Mouse (Mus musculus) lung, embryonic 15.5 days (tissue): ENCODE results near the gene Nfam1. TPM values are rescaled to one million over a fixed set of nuclear protein-coding genes. Genes with fewer than 3 reads are reported as not detected.

Source experiments
- ATAC-seq: fragments of 200-750 bp; cut with Nextera tagmentation; 2 replicates; pipeline ENCODE4 v1.8.0; 2017; ENCODE audit warnings: moderate number of reproducible peaks, borderline replicate concordance; ENCODE audit not compliant: low FRiP score, low TSS enrichment; ENCODE audit errors: extremely low read depth
- H3K27ac ChIP-seq: fragments of 300-500 bp; sonication (generic); 2 replicates; pipeline ENCODE4 v1.5.1; 2015; ENCODE audit warnings: moderate library complexity, mild to moderate bottlenecking, inconsistent platforms
- H3K27me3 ChIP-seq: fragments of 300-500 bp; sonication (generic); 2 replicates; pipeline ENCODE4 v1.6.1; 2015; ENCODE audit warnings: inconsistent platforms
- H3K36me3 ChIP-seq: fragments of 300-500 bp; sonication (generic); 2 replicates; pipeline ENCODE4 v1.6.1; 2015; ENCODE audit warnings: inconsistent platforms
- H3K4me1 ChIP-seq: fragments of 300-500 bp; sonication (generic); 2 replicates; pipeline ENCODE4 v1.6.1; 2015; ENCODE audit warnings: inconsistent platforms
- H3K4me2 ChIP-seq: fragments of 300-500 bp; sonication (generic); 2 replicates; pipeline ENCODE4 v1.6.1; 2015; ENCODE audit warnings: inconsistent platforms, mild to moderate bottlenecking, moderate library complexity
- H3K4me3 ChIP-seq: fragments of 300-500 bp; sonication (generic); 2 replicates; pipeline ENCODE4 v1.5.1; 2015; ENCODE audit warnings: mild to moderate bottlenecking, inconsistent platforms
- H3K9ac ChIP-seq: fragments of 300-500 bp; sonication (generic); 2 replicates; pipeline ENCODE4 v1.6.1; 2015; ENCODE audit warnings: inconsistent platforms
- H3K9me3 ChIP-seq: fragments of 300-500 bp; sonication (generic); 2 replicates; pipeline ENCODE4 v1.6.1; 2016; ENCODE audit warnings: inconsistent platforms
- WGBS: fragments of 180-500 bp; shearing (Covaris S2); methylation state at CpG from one replicate; pipeline ENCODE4 v1.1.7; 2015; 5-methylcytosine and 5-hydroxymethylcytosine counted together
- polyA plus RNA-seq: library from polyadenylated mRNA; unstranded; fragments of >200 nt; fragmentation: Nextera tagmentation; extraction: Ambion mirVana; gene quantifications from 2 replicates; pipeline ENCODE4 v1.2.1, GENCODE M21; 2015

Gene Nfam1
- polyA plus RNA-seq, 1 experiment from 2014 or later = 3.5 TPM

DNA sequence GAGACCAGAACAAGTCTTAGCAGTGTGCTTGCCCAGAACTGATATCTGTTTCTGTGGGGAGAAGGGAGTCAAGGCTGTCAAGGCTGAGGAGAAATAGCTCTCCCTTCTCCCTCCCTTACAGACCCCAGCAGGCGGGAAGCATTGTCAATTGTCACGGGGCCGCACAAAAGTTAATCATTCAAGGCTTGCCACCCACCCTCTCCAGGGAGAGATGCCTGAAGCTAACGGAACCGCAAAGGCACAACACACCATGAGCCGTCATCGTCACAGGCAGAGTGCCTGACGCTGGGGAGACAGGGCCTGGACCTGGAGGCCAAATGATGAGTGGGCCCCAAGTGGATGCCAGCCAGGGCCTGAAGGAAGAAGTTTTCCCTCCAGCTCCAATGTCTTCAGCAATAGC, 22.7 kb downstream of the Nfam1 start:
- Histone ChIP-seq H3K9me3 (no peaks in the 10 kb centered on the region), H3K27me3 (peaks cover 16% of the 10 kb centered on the region; the same call in 1 of the 2 replicates), H3K4me2 (no peak overlapping the region), H3K27ac (no peak overlapping the region), H3K4me1 (peaks cover 36% of the 10 kb centered on the region), H3K36me3 (no peaks in the 10 kb centered on the region), H3K9ac (no peak overlapping the region), H3K4me3 (no peak overlapping the region)
- WGBS = 19% methylated on average over 8 of the region's 8 CpGs
- ATAC-seq = no peak

DNA sequence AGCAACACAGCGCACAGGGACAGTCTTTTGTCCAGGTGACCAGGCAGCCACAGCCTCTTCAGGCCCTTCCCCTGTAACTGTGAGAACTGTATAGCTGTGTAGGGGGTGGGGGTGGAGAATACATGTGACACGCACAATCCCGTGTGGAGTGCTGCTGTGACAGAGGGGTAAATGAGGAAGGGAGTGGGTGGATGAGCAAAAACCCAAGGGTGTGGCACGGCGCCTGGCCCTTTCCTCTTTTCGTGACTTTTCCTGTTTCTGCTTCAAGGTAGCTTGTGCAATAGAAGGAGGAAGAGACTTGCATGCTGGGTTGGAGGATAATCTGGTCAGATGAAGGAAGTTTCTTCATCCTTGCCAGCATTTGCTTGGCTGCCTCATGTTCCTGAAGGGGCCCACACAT, 23.6 kb downstream of the Nfam1 start:
- Histone ChIP-seq H3K9ac (no peak overlapping the region), H3K27ac (no peak overlapping the region), H3K4me1 (peaks cover 36% of the 10 kb centered on the region), H3K4me2 (no peak overlapping the region), H3K4me3 (no peak overlapping the region), H3K9me3 (no peaks in the 10 kb centered on the region), H3K36me3 (no peaks in the 10 kb centered on the region), H3K27me3 (peaks cover 12% of the 10 kb centered on the region; the same call in 1 of the 2 replicates)
- no peak for ATAC-seq
- 82% methylated on average over 6 of the region's 6 CpGs for WGBS

DNA sequence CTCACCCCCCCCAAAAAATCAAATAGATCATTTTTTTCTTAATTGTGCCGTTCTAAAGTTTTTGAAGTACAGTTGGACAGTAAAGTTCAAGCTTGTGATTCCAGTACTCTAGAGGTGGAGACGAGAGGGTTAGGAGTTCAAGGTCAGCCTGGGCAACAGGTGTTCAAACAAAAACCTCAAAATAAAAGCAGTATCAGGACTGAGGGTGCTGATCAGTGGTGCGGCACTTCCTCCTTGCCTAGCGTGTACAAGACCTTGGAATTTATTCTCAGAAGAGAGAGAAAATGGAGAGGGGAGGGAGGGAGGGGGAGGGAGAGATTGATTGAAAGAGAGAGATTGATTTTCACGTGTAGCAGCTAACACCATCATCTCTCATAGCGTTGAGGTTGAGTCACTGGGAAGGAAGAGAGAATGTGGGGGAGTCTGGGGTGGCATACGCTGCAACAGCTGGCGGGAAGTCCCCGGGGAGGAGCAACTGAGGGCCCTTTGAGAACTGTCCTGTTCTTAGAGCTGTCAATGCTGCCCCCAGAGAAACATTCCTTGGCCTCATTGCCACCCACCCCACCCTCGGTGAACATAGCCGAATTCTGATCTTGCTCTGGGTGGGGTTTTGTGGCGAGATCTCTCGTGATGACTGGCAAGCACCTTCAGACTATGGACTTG, 24.2 kb downstream of the Nfam1 start:
- H3K27me3 ChIP-seq = peaks cover 12% of the 10 kb centered on the region; the same call in 1 of the 2 replicates
- H3K4me3 ChIP-seq = no peak overlapping the region
- H3K27ac ChIP-seq = no peak overlapping the region
- no peak overlapping the region for H3K9ac ChIP-seq
- H3K9me3 ChIP-seq = no peaks in the 10 kb centered on the region
- no peak overlapping the region for H3K4me2 ChIP-seq
- WGBS = 63% methylated on average over 13 of the region's 13 CpGs
- H3K4me1 ChIP-seq = peaks cover 36% of the 10 kb centered on the region
- H3K36me3 ChIP-seq = no peaks in the 10 kb centered on the region
- ATAC-seq = no peak

DNA sequence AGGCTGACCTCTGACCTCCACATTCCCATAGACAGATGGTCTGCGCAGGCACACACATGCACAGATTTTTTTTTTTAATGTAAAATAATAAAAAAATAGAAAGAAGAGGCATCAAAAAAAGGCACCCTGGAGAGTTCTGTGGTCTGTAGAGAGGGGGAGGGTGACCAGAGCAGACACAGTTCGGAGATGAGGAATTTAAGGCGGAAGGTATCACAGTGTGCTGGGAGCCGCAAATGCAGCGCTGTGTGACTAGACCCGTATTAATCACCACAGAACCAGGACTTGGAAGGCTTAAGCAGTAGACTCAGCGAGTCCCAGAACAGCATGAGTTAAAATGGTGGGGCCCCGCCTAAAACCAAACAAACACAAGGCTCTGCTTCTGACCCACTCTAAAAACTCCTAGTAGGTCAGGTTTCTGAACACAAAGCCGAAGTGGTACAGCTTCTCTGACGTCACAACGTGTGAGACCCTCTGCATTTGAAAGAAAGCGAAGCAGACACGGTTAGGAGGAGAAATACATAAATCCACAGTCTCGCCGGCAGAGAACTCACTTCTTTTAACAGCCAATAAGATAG, 25.7 kb downstream of the Nfam1 start:
- Histone ChIP-seq H3K9ac (no peak overlapping the region), H3K27ac (no peak overlapping the region), H3K4me2 (peak overlapping the region; percentile 11; the same call in 1 of the 2 replicates), H3K4me3 (no peak overlapping the region), H3K4me1 (peaks cover 36% of the 10 kb centered on the region), H3K27me3 (peaks cover 11% of the 10 kb centered on the region; the same call in 1 of the 2 replicates), H3K36me3 (no peaks in the 10 kb centered on the region), H3K9me3 (no peaks in the 10 kb centered on the region)
- ATAC-seq = no peak
- 27% methylated on average over 15 of the region's 15 CpGs for WGBS

DNA sequence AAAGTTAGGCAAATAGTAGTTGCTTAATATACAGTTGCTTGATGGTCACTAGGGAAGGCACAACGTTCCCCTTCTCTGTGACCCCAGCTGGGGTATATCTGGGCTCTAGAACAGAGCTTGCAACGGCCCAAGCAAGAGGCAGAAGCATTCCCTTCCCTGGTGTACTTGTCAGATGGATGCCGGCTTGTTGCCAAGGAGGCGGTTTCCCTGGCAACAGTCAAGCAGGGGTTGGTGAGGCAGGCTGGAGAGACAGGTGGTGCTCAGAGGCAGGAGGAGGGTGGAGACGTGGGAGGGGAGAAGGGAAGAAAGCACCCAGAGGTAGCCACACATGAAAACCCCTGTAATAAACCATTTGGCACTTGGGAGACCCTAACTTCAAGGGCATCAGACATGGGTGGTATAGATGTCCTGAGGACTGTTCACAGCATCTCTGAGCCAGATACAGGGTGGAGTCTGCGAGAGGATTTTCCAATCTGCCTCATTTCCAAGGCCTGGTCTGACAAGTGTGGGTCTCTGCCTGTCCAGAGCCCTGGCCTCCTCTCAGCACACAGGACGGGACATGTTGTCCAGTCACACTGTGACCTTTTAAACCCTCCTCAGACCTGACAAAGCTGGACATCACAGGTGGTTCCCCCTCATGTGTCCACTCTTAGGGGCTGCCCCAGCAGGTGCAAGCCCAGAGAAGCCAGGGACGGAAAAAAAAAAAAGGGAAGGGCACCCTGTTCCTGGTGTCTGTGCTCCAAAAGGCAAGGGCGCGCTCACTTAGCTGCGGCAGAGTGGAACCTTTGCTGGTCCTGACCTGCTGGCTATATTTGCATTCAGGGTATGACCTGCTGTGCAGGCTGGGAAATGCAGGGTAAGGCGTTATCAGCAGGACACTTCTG, 30.2 kb downstream of the Nfam1 start:
- Histone ChIP-seq H3K36me3 (no peaks in the 10 kb centered on the region), H3K27me3 (peaks cover 7% of the 10 kb centered on the region; the same call in 1 of the 2 replicates), H3K9ac (no peak overlapping the region), H3K4me1 (peaks cover 11% of the 10 kb centered on the region), H3K27ac (no peak overlapping the region), H3K4me2 (no peak overlapping the region), H3K4me3 (no peak overlapping the region), H3K9me3 (no peaks in the 10 kb centered on the region)
- no peak for ATAC-seq
- 45% methylated on average over 12 of the region's 12 CpGs for WGBS

DNA sequence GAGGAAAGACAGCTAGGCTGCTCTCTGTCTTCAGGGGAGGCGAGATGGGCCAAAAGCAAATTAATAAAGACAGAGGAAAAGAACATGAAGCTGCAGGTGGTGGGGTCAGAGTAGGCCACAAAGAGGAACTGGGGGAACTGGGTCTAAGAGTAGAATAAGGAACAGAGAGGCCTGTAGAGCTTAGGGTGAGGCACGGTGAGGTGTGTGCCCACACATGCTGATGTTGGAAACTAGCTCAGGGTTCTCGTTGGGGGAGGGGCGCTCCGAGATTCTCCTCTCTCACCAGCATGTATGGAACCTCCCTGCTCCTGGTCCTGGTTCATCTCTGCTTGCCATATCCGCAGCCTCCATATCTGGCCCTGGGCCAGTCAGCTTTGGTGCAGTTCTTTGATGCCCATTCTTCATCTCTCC, 34.3 kb downstream of the Nfam1 start:
- WGBS = 83% methylated on average over 6 of the region's 6 CpGs
- H3K36me3 ChIP-seq = no peaks in the 10 kb centered on the region
- ATAC-seq = no peak
- H3K4me1 ChIP-seq = peaks cover 6% of the 10 kb centered on the region; the same call in 1 of the 2 replicates
- no peak overlapping the region for H3K9ac ChIP-seq
- H3K4me2 ChIP-seq = no peak overlapping the region
- H3K27ac ChIP-seq = no peak overlapping the region
- no peaks in the 10 kb centered on the region for H3K9me3 ChIP-seq
- H3K27me3 ChIP-seq = peaks cover 7% of the 10 kb centered on the region; the same call in 1 of the 2 replicates
- H3K4me3 ChIP-seq = no peak overlapping the region

DNA sequence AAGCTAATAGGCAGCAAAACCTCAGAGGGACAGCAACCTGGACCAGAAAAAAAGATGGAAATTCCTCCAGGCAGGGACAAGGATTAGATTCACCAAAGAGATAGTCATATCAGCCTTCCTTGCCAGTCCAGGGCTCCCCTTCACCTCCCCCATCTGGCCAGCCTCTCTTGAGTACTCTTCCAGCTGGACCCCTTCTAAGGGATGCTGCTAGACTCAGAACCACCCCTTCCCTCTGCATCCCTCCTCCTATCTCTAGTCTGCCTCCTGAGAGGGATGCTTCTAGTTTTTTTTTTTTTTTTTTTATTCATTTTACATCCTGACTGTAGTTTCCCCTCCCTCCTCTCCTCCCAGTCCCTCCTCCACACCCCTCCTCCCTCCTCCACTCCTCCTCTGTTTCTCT, 36.7 kb downstream of the Nfam1 start:
- Histone ChIP-seq H3K36me3 (no peaks in the 10 kb centered on the region), H3K4me3 (no peak overlapping the region), H3K4me1 (peaks cover 6% of the 10 kb centered on the region; the same call in 1 of the 2 replicates), H3K27ac (no peak overlapping the region), H3K27me3 (0 out of 2 replicates have a peak, but pooled peaks cover 3% of the 10 kb centered on the region), H3K4me2 (no peak overlapping the region), H3K9ac (no peak overlapping the region), H3K9me3 (no peaks in the 10 kb centered on the region)
- ATAC-seq = no peak

DNA sequence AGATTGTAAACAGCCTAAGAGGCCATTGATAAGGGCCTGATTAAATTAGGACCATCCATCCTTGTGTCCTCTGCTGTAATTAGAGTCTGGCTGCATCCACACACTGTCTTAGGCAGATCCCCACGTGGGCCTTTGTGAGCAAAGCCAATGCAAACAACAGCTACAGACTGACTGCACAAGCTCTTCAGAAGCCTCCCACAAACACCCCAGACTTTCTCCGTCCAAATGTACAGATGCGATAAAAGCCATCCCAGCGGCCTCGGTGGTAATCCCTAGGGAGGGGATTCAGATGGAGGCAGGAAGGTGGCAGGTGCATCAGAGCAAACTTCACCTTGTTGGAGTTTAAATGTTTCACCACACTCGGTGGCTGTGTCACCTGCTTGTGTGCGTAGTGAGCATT, 37.9 kb downstream of the Nfam1 start:
- Histone ChIP-seq H3K9ac (no peak overlapping the region), H3K27me3 (peaks cover 4% of the 10 kb centered on the region; the same call in 1 of the 2 replicates), H3K36me3 (no peaks in the 10 kb centered on the region), H3K4me2 (no peak overlapping the region), H3K4me3 (no peak overlapping the region), H3K27ac (no peak overlapping the region), H3K9me3 (no peaks in the 10 kb centered on the region), H3K4me1 (peaks cover 6% of the 10 kb centered on the region; the same call in 1 of the 2 replicates)
- ATAC-seq = no peak
- 51% methylated on average over 7 of the region's 7 CpGs for whole genome bisulfite sequencing

DNA sequence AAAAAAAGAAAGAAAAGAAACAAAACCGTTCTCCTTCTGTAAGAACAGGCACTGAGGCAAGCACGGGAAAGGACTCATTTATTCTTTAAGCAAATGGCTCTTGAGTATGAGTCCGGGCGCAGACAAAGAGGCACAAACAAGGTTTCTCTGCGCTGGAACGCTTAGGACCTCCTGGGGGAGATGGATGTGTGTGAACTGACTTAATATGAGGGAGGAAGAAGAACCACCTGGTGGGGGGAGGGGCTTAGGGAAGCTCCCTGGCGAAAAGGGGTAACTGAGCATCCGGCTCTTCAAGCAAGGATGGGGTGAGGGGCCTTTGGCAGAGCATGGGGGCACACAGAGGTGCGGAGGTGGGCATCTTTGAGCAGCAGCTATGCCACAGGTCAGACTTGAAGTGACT, 40.2 kb downstream of the Nfam1 start:
- WGBS = 60% methylated on average over 9 of the region's 9 CpGs
- Histone ChIP-seq H3K4me1 (peaks cover 10% of the 10 kb centered on the region), H3K4me2 (no peak overlapping the region), H3K9me3 (no peaks in the 10 kb centered on the region), H3K27ac (no peak overlapping the region), H3K36me3 (no peaks in the 10 kb centered on the region), H3K4me3 (no peak overlapping the region), H3K27me3 (peaks cover 19% of the 10 kb centered on the region), H3K9ac (no peak overlapping the region)
- ATAC-seq = no peak

DNA sequence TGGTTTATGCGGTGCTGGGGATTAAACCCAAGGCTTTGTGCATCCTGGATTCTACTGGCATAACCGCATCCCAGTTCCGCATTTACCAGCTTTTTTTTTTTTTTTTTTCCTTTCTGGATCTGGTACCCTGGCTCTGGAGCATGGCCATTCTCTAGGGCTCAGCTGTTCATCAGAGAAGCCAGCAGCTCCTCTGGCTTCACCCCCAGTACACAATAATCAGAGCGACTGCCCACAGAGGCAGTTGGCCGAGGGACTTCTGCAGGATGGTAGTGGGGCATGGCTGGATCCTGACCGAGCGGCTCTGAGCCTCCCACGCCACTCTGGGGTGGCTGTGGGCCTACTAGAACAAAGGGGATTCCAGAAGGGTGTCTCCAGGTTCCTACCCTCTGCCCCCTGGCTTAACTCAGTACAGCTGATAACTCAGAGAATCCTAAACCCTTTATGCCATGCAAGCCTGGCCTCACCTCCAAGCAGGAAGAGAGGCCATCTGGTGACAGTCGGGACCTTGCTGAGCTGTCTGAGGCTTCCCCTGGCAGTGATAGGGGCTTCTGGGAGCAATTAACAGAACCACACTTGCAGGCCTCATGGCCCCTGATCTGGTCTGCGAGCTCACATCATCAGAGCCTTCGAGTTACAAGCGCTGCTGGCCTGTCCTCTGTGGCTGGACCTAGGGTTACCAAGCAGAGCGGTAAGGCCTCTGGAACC, 40.9 kb downstream of the Nfam1 start:
- H3K9ac ChIP-seq = no peak overlapping the region
- no peak overlapping the region for H3K4me3 ChIP-seq
- no peak overlapping the region for H3K4me2 ChIP-seq
- peaks cover 23% of the 10 kb centered on the region for H3K27me3 ChIP-seq
- no peak overlapping the region for H3K27ac ChIP-seq
- H3K36me3 ChIP-seq = no peaks in the 10 kb centered on the region
- no peak for ATAC-seq
- peaks cover 13% of the 10 kb centered on the region for H3K4me1 ChIP-seq
- H3K9me3 ChIP-seq = no peaks in the 10 kb centered on the region
- WGBS = 80% methylated on average over 13 of the region's 13 CpGs

DNA sequence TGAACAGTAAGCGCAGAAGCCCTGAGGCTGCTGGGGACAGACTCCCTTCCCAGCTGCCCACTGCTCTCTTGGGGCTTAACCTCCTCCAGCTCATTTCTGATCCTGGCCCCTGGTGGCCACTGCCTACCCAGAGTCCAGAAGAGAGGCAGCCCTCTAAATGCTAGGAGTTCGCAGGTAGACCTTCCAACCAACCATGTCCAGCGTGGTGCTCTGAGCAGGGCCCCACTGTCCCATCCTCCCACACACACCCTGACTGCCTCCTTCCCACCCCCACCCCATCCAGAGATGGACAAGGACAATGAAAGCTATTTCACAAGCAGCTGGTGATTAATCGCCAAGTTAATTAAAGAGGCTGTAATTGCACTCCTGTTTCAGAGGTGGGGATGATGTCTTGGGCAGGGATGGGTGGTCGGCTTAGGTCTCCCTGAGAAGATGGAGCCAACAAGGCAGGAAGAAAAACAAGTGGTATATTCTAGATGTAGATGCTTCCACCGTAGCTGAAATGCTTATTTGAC, 43.9 kb downstream of the Nfam1 start:
- Histone ChIP-seq H3K36me3 (no peaks in the 10 kb centered on the region), H3K4me1 (peaks cover 20% of the 10 kb centered on the region), H3K27ac (no peak overlapping the region), H3K27me3 (peaks cover 44% of the 10 kb centered on the region), H3K4me3 (no peak overlapping the region), H3K4me2 (no peak overlapping the region), H3K9me3 (no peaks in the 10 kb centered on the region), H3K9ac (no peak overlapping the region)
- ATAC-seq = no peak
- WGBS = 69% methylated on average over 6 of the region's 6 CpGs
